Mouse (Mus musculus) liver, embryonic 16.5 days (tissue): ENCODE measurements around the gene Ddx5. TPM values are rescaled to one million over a fixed set of nuclear protein-coding genes. Genes with fewer than 3 reads are reported as not detected.
A peak's percentile ranks its signal among the peaks of the same experiment; 100 is the strongest.

ENCODE experiments used
- ATAC-seq: fragments of 200-750 bp; cut with Nextera tagmentation; 2 replicates; pipeline ENCODE4 v1.8.0; 2017; ENCODE audit warnings: low read depth, mild to moderate bottlenecking, moderate number of reproducible peaks, moderate library complexity
- H3K27ac ChIP-seq: fragments of 300-500 bp; sonication (generic); 2 replicates; pipeline ENCODE4 v1.5.1; 2014; ENCODE audit warnings: mild to moderate bottlenecking, low read length
- H3K27me3 ChIP-seq: fragments of 300-500 bp; sonication (generic); 2 replicates; pipeline ENCODE4 v1.6.1; 2014; ENCODE audit warnings: low read depth, low read length, mixed read lengths; ENCODE audit not compliant: control insufficient read depth, insufficient read depth
- H3K36me3 ChIP-seq: fragments of 300-500 bp; sonication (generic); 2 replicates; pipeline ENCODE4 v1.6.1; 2014; ENCODE audit warnings: mild to moderate bottlenecking; ENCODE audit not compliant: control insufficient read depth, insufficient read depth
- H3K4me1 ChIP-seq: fragments of 300-500 bp; sonication (generic); 2 replicates; pipeline ENCODE4 v1.6.1; 2014; ENCODE audit warnings: low read depth, low read length, mixed read lengths; ENCODE audit not compliant: control insufficient read depth
- H3K4me2 ChIP-seq: fragments of 300-500 bp; sonication (generic); 2 replicates; pipeline ENCODE4 v1.6.1; 2014; ENCODE audit warnings: low read depth, low read length, mixed read lengths
- H3K4me3 ChIP-seq: fragments of 300-500 bp; sonication (generic); 2 replicates; pipeline ENCODE4 v1.5.1; 2014; ENCODE audit warnings: low read depth, mild to moderate bottlenecking, low read length
- H3K9ac ChIP-seq: fragments of 300-500 bp; sonication (generic); 2 replicates; pipeline ENCODE4 v1.6.1; 2014; ENCODE audit warnings: low read depth, low read length
- H3K9me3 ChIP-seq: fragments of 300-500 bp; sonication (generic); replicated peaks from 2 replicates; pipeline ENCODE4 v1.6.1; 2016; ENCODE audit warnings: low read length; ENCODE audit not compliant: control insufficient read depth
- WGBS: fragments of 180-500 bp; shearing (Covaris S2); extraction: QIAGEN DNeasy Blood & Tissue Kit; methylation state at CpG from one replicate; pipeline ENCODE4 v1.1.7; 2014; ENCODE audit not compliant: insufficient replicate concordance; 5-methylcytosine and 5-hydroxymethylcytosine counted together
- polyA plus RNA-seq: library from polyadenylated mRNA; unstranded; fragments of >200 nt; fragmentation: Nextera tagmentation; extraction: Ambion mirVana; gene quantifications from 2 replicates; pipeline ENCODE4 v1.2.1, GENCODE M21; 2015

Ddx5 gene
- polyA plus RNA-seq, 1 experiment from 2014 or later, result 118 TPM

DNA sequence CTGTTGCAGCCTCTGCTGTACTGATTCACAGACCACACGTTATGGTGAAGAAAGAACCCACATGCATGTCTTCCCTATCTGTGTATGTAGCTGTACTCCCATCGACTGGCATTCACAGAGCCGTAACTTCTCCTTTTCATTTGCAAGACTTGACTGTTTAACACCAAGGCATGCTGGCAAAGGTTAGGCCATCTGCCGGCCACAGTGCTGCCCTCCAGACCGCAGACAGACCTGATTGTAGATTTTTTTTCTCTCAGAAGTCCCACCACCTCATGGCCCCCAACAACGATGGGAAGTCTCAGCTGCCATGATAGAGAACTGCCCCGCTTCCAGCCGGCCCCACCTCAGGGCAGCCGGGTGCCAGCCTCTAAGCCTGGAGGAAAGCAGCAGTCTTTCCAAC is 30.6 kb upstream of the Ddx5 start:
- no peak overlapping the region for H3K4me2 ChIP-seq
- no peak for ATAC-seq
- no peak overlapping the region for H3K9ac ChIP-seq
- H3K4me3 ChIP-seq, result no peak overlapping the region
- no peaks in the 10 kb centered on the region for H3K9me3 ChIP-seq
- 62% methylated on average over 9 of the region's 9 CpGs for WGBS
- peaks cover 23% of the 10 kb centered on the region for H3K36me3 ChIP-seq
- no peak overlapping the region for H3K27ac ChIP-seq
- no peaks in the 10 kb centered on the region for H3K27me3 ChIP-seq
- H3K4me1 ChIP-seq, result no peaks in the 10 kb centered on the region; the same call in 1 of the 2 replicates

DNA sequence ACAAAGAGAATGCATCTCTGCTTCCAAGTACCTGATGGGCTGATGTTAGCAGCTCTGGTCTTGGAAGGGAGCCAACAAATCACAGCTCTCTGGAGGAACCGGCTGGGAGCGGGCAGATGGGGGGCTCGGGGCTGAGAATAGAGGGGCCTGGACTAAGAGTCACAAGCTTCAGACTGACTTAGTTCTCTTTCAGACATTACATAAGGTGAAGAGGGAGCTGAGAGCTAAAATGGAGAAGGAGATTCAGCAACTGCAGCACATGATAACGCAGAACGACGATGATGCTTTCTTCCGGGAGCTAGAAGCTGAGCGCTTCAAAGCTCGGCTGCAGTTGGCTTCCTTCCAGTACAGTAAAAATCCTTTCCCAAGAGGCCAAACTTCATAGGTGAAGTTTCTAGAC is 29.4 kb upstream of the Ddx5 start:
- H3K36me3 ChIP-seq, result peaks cover 23% of the 10 kb centered on the region

DNA sequence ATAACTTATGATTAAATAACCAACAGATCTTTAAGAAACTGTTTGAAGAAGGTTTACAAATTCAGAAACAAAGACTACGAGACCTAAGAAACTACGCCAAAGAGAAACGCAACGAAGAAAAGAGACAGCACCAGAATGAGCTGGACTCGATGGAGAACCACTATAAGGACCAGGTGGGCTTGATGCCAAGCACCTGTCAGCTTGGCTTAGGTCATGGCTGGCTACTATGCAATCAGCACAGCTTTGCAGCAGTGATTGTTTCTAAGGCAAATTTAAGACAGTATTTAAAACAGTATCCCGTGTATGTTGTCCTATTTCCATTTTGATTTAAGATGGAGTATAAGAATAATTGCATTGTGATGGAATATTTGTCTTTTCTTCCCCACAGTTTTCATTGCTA is 28.8 kb upstream of the Ddx5 start:
- Histone ChIP-seq H3K4me2 (no peak overlapping the region), H3K4me3 (no peak overlapping the region), H3K36me3 (peaks cover 23% of the 10 kb centered on the region), H3K4me1 (no peaks in the 10 kb centered on the region; the same call in 1 of the 2 replicates), H3K9ac (no peak overlapping the region), H3K9me3 (no peaks in the 10 kb centered on the region), H3K27ac (no peak overlapping the region), H3K27me3 (no peaks in the 10 kb centered on the region)
- no peak for ATAC-seq
- 87% methylated on average over 6 of the region's 6 CpGs for WGBS

More for the DNA sequence above, 29.4 kb upstream of the Ddx5 start:
- Histone ChIP-seq H3K27me3 (no peaks in the 10 kb centered on the region), H3K4me3 (no peak overlapping the region), H3K4me2 (no peak overlapping the region), H3K9ac (no peak overlapping the region), H3K27ac (no peak overlapping the region), H3K9me3 (no peaks in the 10 kb centered on the region), H3K4me1 (no peaks in the 10 kb centered on the region; the same call in 1 of the 2 replicates)
- ATAC-seq, result no peak
- 79% methylated on average over 9 of the region's 9 CpGs for WGBS

DNA sequence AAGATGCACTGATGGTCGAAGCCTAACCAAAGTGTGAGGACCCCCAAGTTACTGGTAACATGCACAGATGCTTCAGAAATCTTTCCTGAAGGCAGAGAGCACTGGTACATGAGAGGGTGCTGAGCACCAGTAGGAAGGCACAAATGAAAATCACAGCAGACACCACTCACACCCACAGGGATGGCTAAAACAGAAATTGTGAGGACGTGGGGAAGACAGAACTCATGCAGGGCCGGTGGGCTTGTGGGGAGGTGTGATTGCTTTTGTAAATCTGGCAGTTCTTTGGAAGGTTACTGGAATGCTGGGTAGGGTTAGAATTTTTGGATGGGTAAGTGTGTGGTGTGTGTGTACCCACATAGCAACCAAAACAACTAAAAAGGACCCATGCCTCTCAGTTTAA is 28.2 kb upstream of the Ddx5 start:
- ATAC-seq, result no peak
- WGBS, result 74% methylated on average over 3 of the region's 3 CpGs
- no peaks in the 10 kb centered on the region; the same call in 1 of the 2 replicates for H3K4me1 ChIP-seq
- H3K4me2 ChIP-seq, result no peak overlapping the region
- no peaks in the 10 kb centered on the region for H3K9me3 ChIP-seq
- H3K4me3 ChIP-seq, result no peak overlapping the region
- no peaks in the 10 kb centered on the region for H3K27me3 ChIP-seq
- H3K9ac ChIP-seq, result no peak overlapping the region
- H3K36me3 ChIP-seq, result peaks cover 23% of the 10 kb centered on the region
- H3K27ac ChIP-seq, result no peak overlapping the region

DNA sequence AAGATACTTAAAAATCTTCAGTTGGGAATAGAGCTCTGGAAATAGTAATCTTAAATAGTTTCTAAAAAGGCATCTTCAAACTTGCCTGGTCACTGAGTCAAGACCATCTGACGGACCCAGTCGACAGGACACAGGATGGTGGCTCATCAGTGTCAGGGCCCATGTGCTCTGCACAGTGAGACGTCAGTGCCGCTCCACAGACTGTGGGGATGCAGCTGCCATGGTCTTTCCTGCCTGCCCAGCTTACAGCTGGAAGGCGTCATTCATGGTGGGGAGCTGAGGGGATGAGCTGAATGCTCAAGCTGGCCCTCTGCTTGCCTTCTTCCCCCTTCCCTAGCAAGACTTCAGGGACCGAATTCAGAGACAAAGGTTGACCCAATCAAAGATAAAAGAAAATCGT is 27.3 kb upstream of the Ddx5 start:
- no peaks in the 10 kb centered on the region; the same call in 1 of the 2 replicates for H3K4me1 ChIP-seq
- H3K27me3 ChIP-seq, result no peaks in the 10 kb centered on the region
- ATAC-seq, result no peak
- WGBS, result 77% methylated on average over 7 of the region's 7 CpGs
- H3K27ac ChIP-seq, result no peak overlapping the region
- peaks cover 25% of the 10 kb centered on the region for H3K36me3 ChIP-seq
- H3K4me2 ChIP-seq, result no peak overlapping the region
- no peak overlapping the region for H3K9ac ChIP-seq
- no peaks in the 10 kb centered on the region for H3K9me3 ChIP-seq
- H3K4me3 ChIP-seq, result no peak overlapping the region

DNA sequence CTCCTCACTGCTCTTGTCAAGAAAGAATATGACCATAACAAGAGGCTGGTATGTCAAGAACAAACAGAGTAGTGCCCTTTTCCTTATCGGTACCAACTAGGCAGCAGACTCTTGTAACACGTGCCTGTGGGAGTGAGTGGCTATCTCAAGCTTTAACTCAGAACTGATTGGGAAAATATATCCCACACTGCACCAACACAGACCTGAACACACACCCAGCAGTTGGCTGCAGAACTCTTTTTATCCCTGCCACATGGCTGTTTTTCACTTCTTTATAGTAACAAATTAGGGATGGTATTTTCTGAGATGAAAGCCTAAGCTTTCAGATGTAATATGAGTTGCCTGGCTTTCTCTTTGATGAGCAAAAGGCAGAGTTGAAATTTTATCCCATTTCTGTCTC is 26.8 kb upstream of the Ddx5 start:
- no peaks in the 10 kb centered on the region for H3K9me3 ChIP-seq
- no peak for ATAC-seq
- H3K4me1 ChIP-seq, result no peaks in the 10 kb centered on the region; the same call in 1 of the 2 replicates
- H3K36me3 ChIP-seq, result peaks cover 26% of the 10 kb centered on the region
- no peaks in the 10 kb centered on the region for H3K27me3 ChIP-seq
- H3K27ac ChIP-seq, result no peak overlapping the region
- WGBS, result 65% methylated on average over 2 of the region's 2 CpGs
- H3K9ac ChIP-seq, result no peak overlapping the region
- no peak overlapping the region for H3K4me2 ChIP-seq
- no peak overlapping the region for H3K4me3 ChIP-seq

DNA sequence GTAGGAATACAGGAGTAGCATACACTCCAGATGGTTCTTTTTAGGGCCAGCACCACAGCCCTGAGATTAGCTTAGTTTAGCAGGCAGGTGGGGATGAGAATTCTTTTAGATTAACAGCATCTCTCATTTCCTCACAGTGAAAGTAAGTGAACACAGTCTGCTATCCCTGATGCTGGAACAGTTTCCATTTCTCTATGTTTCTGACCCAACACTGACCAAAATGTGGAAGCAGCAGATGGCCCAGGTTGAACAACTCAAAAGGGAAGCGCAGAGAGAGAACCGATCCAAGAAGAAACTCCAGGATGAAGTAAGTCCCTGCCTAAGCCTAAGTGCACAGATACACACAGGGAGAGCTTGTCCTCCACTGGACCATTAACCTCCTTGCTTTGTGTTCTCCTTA is 26.3 kb upstream of the Ddx5 start:
- Histone ChIP-seq H3K4me2 (no peak overlapping the region), H3K36me3 (peaks cover 28% of the 10 kb centered on the region), H3K27ac (no peak overlapping the region), H3K27me3 (no peaks in the 10 kb centered on the region), H3K9me3 (no peaks in the 10 kb centered on the region), H3K9ac (no peak overlapping the region), H3K4me3 (no peak overlapping the region), H3K4me1 (no peaks in the 10 kb centered on the region; the same call in 1 of the 2 replicates)
- WGBS, result 92% methylated on average over 2 of the region's 2 CpGs
- no peak for ATAC-seq

DNA sequence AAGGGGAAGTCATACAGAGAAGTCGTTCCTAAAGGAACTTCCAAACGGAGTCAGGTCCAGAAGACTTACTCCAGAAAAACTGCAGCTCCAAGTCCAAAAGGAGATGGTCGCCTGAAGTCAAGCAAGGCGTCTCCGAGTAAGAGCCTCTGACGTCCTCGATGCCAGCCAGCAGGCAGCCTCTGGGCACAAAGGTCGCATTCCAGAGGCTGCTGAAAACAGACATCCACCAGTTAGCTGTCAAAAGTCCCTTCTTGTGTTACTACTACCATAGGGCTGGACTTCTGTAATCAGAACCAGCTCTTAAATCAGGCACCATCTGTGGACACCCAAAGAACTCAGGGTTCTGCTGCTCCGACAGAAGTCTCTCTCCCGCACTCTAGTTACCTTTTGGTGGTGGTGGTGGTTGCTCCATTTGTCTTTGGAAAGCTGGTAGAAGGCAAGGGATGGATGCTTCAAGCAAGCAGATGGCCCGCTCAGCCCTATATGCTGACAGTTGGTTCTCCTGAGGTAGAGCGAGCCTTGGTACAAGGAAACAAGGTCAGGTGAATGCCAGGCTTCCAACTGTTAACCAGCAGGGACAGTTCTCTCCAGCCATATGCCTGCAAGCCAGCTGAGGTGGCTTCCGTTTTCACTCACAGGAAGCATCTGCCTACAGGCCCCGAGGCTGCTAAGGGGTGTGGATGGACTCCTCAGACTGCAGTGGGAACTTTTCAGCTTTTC is 25.8 kb upstream of the Ddx5 start:
- Histone ChIP-seq H3K9ac (no peak overlapping the region), H3K27ac (no peak overlapping the region), H3K9me3 (no peaks in the 10 kb centered on the region), H3K4me3 (no peak overlapping the region), H3K4me1 (no peaks in the 10 kb centered on the region; the same call in 1 of the 2 replicates), H3K36me3 (peaks cover 26% of the 10 kb centered on the region), H3K4me2 (no peak overlapping the region), H3K27me3 (no peaks in the 10 kb centered on the region)
- 72% methylated on average over 14 of the region's 14 CpGs for WGBS
- no peak for ATAC-seq

DNA sequence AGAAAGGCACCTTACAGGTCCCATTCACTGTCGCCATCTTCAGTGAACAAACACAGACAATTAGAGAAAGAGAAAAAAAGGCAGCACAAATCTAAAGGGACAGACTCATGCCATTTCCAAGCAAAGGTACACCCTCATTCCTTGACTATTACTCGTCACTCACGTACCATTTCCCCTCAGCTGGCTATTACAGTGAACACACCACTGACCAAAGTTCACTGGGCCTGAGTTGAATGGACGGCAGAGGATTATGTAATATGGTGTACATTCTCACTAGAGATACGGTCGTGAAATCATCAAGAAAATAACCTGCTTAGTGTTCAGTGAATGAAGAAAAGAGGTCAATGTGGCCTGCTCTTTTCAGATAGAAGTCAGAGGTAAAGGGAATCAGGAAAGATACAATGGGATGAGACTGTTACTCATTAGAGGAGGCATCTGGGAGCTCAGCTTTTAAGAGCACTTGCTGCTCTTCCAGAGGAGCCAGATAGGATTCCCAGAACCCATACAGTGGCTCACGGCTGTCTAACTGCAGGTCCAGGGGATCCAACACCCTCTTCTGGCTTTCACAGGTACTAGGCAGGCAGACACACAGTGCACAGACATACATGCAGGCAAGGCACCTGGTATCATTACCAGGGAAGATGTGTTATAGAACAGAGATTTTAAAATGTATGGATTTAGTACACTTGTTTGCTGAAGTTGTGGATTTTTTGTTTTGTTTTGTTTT is 23.6 kb upstream of the Ddx5 start:
- Histone ChIP-seq H3K4me2 (no peak overlapping the region), H3K27me3 (no peaks in the 10 kb centered on the region), H3K9me3 (no peaks in the 10 kb centered on the region), H3K4me1 (no peaks in the 10 kb centered on the region; the same call in 1 of the 2 replicates), H3K4me3 (no peak overlapping the region), H3K9ac (no peak overlapping the region), H3K36me3 (peaks cover 20% of the 10 kb centered on the region), H3K27ac (peak overlapping the region; percentile 85)
- 76% methylated on average over 7 of the region's 7 CpGs for WGBS
- peak; percentile 88 for ATAC-seq
